Mouse (Mus musculus): ENCODE data around the gene Stx11. TPM values are rescaled to one million over a fixed set of nuclear protein-coding genes. Genes with fewer than 3 reads are reported as not detected.

Stx11 gene
- polyA plus RNA-seq (2017; shearing (Covaris generic)), result 50.3 TPM

DNA sequence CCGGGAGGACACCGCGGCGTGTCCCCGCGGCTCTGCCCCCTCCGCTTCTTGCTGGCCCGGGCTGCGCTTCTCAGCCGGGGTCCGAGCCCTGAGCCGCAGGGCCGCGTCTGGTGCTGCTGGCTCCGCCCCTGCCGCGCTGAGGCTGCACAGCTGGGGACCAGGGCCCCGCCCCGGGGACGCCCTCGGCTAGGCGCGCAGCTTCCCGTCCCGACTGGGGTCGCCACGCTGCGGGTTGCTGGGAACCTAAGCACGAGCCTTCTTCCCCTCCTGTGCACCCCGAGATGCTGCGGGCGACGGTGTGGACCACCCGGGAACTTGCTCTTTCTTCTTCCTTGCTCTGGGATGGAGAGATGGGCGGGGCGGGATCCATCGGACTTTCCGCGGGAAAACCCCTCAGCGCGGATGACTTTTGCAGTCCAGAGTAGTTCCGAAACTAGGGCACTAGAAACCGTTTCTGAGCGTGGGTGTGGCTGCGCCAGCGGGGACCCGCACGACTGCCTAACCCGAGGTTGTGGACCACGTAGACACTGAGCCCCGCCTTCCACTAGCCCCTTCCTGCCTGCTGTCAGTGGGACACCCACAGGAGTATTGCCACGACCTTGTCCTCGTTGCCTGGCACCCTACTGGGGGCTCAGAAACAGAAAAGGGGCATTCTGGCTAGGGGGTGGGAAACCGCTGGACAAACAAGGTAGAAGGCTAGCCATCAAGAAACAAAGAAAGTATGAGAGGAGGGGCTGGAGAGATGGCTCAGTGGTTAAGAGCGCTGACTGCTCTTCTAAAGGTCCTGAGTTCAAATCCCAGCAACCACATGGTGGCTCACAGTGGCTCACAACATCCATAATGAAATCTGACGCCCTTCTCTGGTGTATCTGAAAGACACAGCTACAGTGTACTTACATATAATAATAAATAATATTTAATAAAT lies at the start of gene Stx11:
Gene Stx11, minus strand, starts transcription at position 148 of the 925 bp plus-strand sequence.

DNA sequence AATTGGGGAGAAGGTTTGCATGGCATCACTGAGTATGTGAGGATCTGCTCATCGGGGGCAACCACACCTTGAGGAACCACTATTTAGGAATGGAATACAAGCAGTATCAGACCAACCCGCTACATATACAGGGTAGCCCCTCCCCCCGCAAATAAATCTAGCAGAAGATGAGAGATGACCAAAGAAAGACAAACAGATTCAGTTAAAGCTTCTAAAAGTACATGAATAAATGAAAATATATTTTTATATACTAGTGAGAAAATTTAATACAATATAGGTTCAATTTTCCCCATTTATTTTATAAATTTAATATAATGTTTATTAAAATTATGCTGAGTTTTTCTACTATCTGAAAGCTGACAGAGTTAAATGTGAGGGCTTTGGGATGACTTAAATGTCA lies 40.9 kb upstream of the Stx11 start, which contains the start of gene Sf3b5:
Gene Sf3b5, plus strand, starts transcription at position 301 of the 400 bp plus-strand sequence.

Other genes with a start within 250 kb of the Stx11 start
- 483 TPM for gene Utrn, start 94.9 kb downstream of the Stx11 start, polyA plus RNA-seq (2017; shearing (Covaris generic))
- 34.9 TPM for gene Sf3b5, start 41.0 kb upstream of the Stx11 start, polyA plus RNA-seq (2017; shearing (Covaris generic))
- 11.1 TPM for gene Plagl1, start 96.2 kb upstream of the Stx11 start, polyA plus RNA-seq (2017; shearing (Covaris generic))
- gene Zc2hc1b, start 213.7 kb upstream of the Stx11 start, polyA plus RNA-seq (2017; shearing (Covaris generic)), result not detected
- gene Ltv1, start 228.9 kb upstream of the Stx11 start, polyA plus RNA-seq (2017; shearing (Covaris generic)), result 56.4 TPM